Mouse (Mus musculus) hindbrain, postnatal 0 days (tissue): ENCODE data around the gene Hdgfl2. TPM values are rescaled to one million over a fixed set of nuclear protein-coding genes. Genes with fewer than 3 reads are reported as not detected.
"Not testable (repeated sequence)": the region's sequence is repeated elsewhere in the genome, so short reads cannot be mapped to it uniquely, and the experiment has no call there.

Experiments used
- ATAC-seq: fragments of 200-750 bp; cut with Nextera tagmentation; 2 replicates; pipeline ENCODE4 v1.8.0; 2017; ENCODE audit warnings: mild to moderate bottlenecking, moderate TSS enrichment, moderate library complexity
- DNase-seq: peaks from one replicate; pipeline ENCODE4 v3.0.0-alpha.2; 2015; ENCODE audit warnings: low spot score
- H3K27ac ChIP-seq: fragments of 300-500 bp; sonication (generic); 2 replicates; pipeline ENCODE4 v1.5.1; 2014; ENCODE audit warnings: mild to moderate bottlenecking
- H3K27me3 ChIP-seq: fragments of 300-500 bp; sonication (generic); 2 replicates; pipeline ENCODE4 v1.6.1; 2014; ENCODE audit warnings: low read length, mixed read lengths; ENCODE audit not compliant: insufficient read depth
- H3K36me3 ChIP-seq: fragments of 300-500 bp; sonication (generic); 2 replicates; pipeline ENCODE4 v1.6.1; 2014; ENCODE audit warnings: low read length, mixed read lengths; ENCODE audit not compliant: insufficient read depth
- H3K4me1 ChIP-seq: fragments of 300-500 bp; sonication (generic); 2 replicates; pipeline ENCODE4 v1.6.1; 2014; ENCODE audit warnings: antibody characterized with exemption, low read length, mixed read lengths; ENCODE audit not compliant: insufficient read depth
- H3K4me2 ChIP-seq: fragments of 300-500 bp; sonication (generic); 2 replicates; pipeline ENCODE4 v1.6.1; 2014; ENCODE audit warnings: low read depth, mild to moderate bottlenecking, low read length, moderate library complexity, mixed read lengths
- H3K4me3 ChIP-seq: fragments of 300-500 bp; sonication (generic); 2 replicates; pipeline ENCODE4 v1.5.1; 2014; ENCODE audit warnings: low read length
- H3K9ac ChIP-seq: fragments of 300-500 bp; sonication (generic); replicated peaks from 2 replicates; pipeline ENCODE4 v1.6.1; 2014; ENCODE audit warnings: mild to moderate bottlenecking, low read length, moderate library complexity, mixed read lengths
- H3K9me3 ChIP-seq: fragments of 300-500 bp; sonication (generic); 2 replicates; pipeline ENCODE4 v1.6.1; 2016; ENCODE audit warnings: low read length, mixed read lengths
- CTCF ChIP-seq: IDR thresholded peaks from 2 replicates; pipeline ENCODE4 v1.5.1; 2016; ENCODE audit warnings: antibody characterized with exemption, control low read depth, low read depth
- WGBS: fragments of 180-500 bp; shearing (Covaris S2); extraction: QIAGEN DNeasy Blood & Tissue Kit; methylation state at CpG from one replicate; pipeline ENCODE4 v1.1.7; 2014; 5-methylcytosine and 5-hydroxymethylcytosine counted together
- polyA plus RNA-seq: library from polyadenylated mRNA; unstranded; fragments of >200 nt; fragmentation: Nextera tagmentation; extraction: Ambion mirVana; gene quantifications from 2 replicates; pipeline ENCODE4 v1.2.1, GENCODE M21; 2015
- total RNA-seq: library from RNA; depleted of rRNA; stranded (reverse); fragments of >200 nt; gene quantifications from 2 replicates; pipeline ENCODE4 v1.2.3, GENCODE M21; 2014

Hdgfl2 gene
- total and polyA plus RNA-seq, 2 experiments from 2014 or later = 70.0 to 109 TPM

- Histone ChIP-seq H3K36me3 (peaks cover 32% of the 10 kb centered on the region), H3K9ac (peak overlapping the region; percentile 78), H3K4me2 (peak overlapping the region; percentile 66), H3K4me3 (peak overlapping the region; percentile 79), H3K27ac (peak overlapping the region; percentile 93), H3K4me1 (peaks cover 5% of the 10 kb centered on the region; the same call in 1 of the 2 replicates), H3K9me3 (no peaks in the 10 kb centered on the region), H3K27me3 (no peaks in the 10 kb centered on the region)
- WGBS = 9% methylated on average over 22 of the region's 22 CpGs
- TF ChIP-seq CTCF = no peak
- ATAC-seq = peak; percentile 14; the same call in 1 of the 2 replicates
- peak; percentile 78 for DNase-seq
Measured at GRCm38 (mm10) chr17:56074097-56074826, 5.2 kb upstream of the Hdgfl2 start.

GRCm38 (mm10) chr17:56074827-56075208 lies 4.6 kb upstream of the Hdgfl2 start, which contains the start of gene Ubxn6:
Ubxn6 (minus strand) TSS chr17:56075028.
- peak within 1 kb of the TSS; percentile 93 for H3K27ac ChIP-seq
- TF ChIP-seq CTCF = peak; percentile 68
- peak within 1 kb of the TSS; percentile 78 for H3K9ac ChIP-seq
- no peaks in the 10 kb centered on the region for H3K27me3 ChIP-seq
- ATAC-seq (peak; percentile 61), DNase-seq (peak; percentile 98)
- H3K4me3 ChIP-seq = peak within 1 kb of the TSS; percentile 79
- under 1% methylated on average over 35 of the region's 35 CpGs for WGBS
- H3K4me1 ChIP-seq = peaks cover 5% of the 10 kb centered on the region; the same call in 1 of the 2 replicates
- no peaks in the 10 kb centered on the region for H3K9me3 ChIP-seq
- H3K36me3 ChIP-seq = peaks cover 26% of the 10 kb centered on the region; the same call in 1 of the 2 replicates
- H3K4me2 ChIP-seq = peak within 1 kb of the TSS; percentile 66

GRCm38 (mm10) chr17:56077523-56077922 lies 1.9 kb upstream of the Hdgfl2 start:
- no peaks in the 10 kb centered on the region for H3K9me3 ChIP-seq
- 90% methylated on average over 5 of the region's 5 CpGs for WGBS
- TF ChIP-seq CTCF = no peak

GRCm38 (mm10) chr17:56078361-56078760 lies 1.1 kb upstream of the Hdgfl2 start:
- not testable (repeated sequence) for H3K36me3 ChIP-seq, H3K27ac ChIP-seq, H3K27me3 ChIP-seq, DNase-seq, ATAC-seq, H3K9me3 ChIP-seq, H3K9ac ChIP-seq
- WGBS = 63% methylated on average over 9 of the region's 9 CpGs
- Histone ChIP-seq H3K4me3 (peak overlapping the region; percentile 96; the same call in 1 of the 2 replicates), H3K4me1 (peaks cover 23% of the 10 kb centered on the region), H3K4me2 (peak overlapping the region; percentile 43; the same call in 1 of the 2 replicates)

More at GRCm38 (mm10) chr17:56077523-56077922, 1.9 kb upstream of the Hdgfl2 start:
- H3K9ac ChIP-seq = no peak overlapping the region
- H3K27ac ChIP-seq = no peak overlapping the region
- no peaks in the 10 kb centered on the region for H3K27me3 ChIP-seq
- DNase-seq (no peak), ATAC-seq (no peak)
- peaks cover 23% of the 10 kb centered on the region for H3K4me1 ChIP-seq
- no peak overlapping the region for H3K4me3 ChIP-seq
- H3K4me2 ChIP-seq = no peak overlapping the region
- H3K36me3 ChIP-seq = peaks cover 4% of the 10 kb centered on the region; the same call in 1 of the 2 replicates

GRCm38 (mm10) chr17:56079921-56080320 lies 487 bp downstream of the Hdgfl2 start:
- WGBS = 2% methylated on average over 11 of the region's 11 CpGs
- ATAC-seq (no peak), DNase-seq (peak; percentile 11)

GRCm38 (mm10) chr17:56080781-56081585 lies 1.5 kb downstream of the Hdgfl2 start:
- peak; percentile 18; the same call in 1 of the 2 replicates for TF ChIP-seq CTCF
- peak overlapping the region; percentile 96 for H3K4me3 ChIP-seq
- no peaks in the 10 kb centered on the region for H3K27me3 ChIP-seq
- H3K9ac ChIP-seq = peak overlapping the region; percentile 84
- H3K9me3 ChIP-seq = no peaks in the 10 kb centered on the region
- H3K4me1 ChIP-seq = peaks cover 18% of the 10 kb centered on the region
- ATAC-seq (peak; percentile 38), DNase-seq (peak; percentile 87)
- peak overlapping the region; percentile 97 for H3K4me2 ChIP-seq
- peak overlapping the region; percentile 20; the same call in 1 of the 2 replicates for H3K27ac ChIP-seq
- H3K36me3 ChIP-seq = peaks cover 5% of the 10 kb centered on the region; the same call in 1 of the 2 replicates
- WGBS = 7% methylated on average over 8 of the region's 8 CpGs

More at GRCm38 (mm10) chr17:56079921-56080320, 487 bp downstream of the Hdgfl2 start:
- Histone ChIP-seq H3K4me2 (peak overlapping the region; percentile 97), H3K4me3 (peak overlapping the region; percentile 96), H3K36me3 (peaks cover 5% of the 10 kb centered on the region; the same call in 1 of the 2 replicates), H3K4me1 (peaks cover 18% of the 10 kb centered on the region), H3K9me3 (no peaks in the 10 kb centered on the region), H3K27ac (peak overlapping the region; percentile 80), H3K9ac (peak overlapping the region; percentile 84), H3K27me3 (no peaks in the 10 kb centered on the region)
- no peak for TF ChIP-seq CTCF
